Mouse (Mus musculus) A20 (cell line): ENCODE data around the gene Herc3.
"Not testable (repeated sequence)": the region's sequence is repeated elsewhere in the genome, so short reads cannot be mapped to it uniquely, and the experiment has no call there.

Experiments used
- DNase-seq: peaks from one replicate; pipeline ENCODE4 v3.0.0-alpha.2; 2011; ENCODE audit warnings: low read depth, low spot score

The Herc3 gene

DNA sequence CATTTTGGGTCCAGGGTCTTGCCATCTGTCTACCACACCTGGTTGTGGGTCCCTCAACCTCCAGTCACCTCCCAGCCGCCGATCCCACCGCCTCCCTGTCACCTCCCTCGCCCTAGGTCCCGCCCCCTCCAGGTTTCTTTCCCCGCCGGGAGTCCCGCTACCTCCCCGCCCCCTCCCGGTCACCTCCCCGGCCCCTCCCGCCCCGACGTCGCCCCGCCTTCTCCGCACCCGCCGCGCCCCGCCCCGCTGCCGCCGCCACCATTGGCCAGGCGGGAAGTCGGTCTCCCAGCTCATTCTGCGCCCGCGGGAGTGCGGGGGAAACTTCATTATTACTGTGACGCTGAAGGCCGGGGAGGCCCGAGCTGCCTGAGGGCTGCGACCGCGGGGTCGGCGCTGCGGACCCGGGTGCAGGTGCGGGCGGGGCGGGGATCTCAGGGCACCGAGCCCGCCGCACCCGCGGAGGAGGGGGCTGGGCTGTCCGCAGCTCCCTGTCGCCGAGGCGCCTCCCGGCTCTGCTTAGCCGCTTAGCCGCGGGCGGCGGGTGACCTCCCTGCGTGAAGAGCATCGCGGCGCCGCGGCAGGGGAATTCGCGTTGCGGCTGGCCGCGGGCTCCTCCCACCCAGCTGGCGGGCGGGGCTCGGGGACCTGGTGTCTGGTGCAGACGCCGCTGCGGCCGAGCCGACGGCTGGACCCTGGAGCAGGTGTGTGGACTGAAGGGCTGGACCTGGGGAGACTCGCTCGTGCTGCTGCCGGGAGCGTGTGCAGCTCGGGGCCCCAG is at the start of gene Herc3:
Gene Herc3, plus strand, starts transcription at position 234 of the 778 bp plus-strand sequence.
- peak; percentile 78 for DNase-seq

DNA sequence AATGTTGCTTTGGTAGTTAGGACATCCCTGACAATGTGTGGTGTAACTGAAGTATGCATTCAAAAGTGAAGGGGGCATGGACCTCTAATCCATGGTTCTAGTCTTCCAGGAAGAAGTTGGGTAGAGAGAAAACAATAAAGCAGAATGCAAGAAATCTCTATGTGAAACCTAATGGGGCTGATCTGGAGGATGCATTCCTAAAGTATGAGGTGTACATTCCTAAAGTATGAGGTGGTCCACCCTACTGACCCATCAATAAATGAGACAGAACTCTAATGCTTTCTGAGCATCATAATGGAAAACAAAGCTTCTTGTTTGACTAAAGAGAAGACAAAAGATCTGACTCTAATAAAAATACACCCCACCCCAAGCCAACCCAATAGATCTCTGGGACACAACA is 29.9 kb upstream of the Herc3 start:
- no peak for DNase-seq

DNA sequence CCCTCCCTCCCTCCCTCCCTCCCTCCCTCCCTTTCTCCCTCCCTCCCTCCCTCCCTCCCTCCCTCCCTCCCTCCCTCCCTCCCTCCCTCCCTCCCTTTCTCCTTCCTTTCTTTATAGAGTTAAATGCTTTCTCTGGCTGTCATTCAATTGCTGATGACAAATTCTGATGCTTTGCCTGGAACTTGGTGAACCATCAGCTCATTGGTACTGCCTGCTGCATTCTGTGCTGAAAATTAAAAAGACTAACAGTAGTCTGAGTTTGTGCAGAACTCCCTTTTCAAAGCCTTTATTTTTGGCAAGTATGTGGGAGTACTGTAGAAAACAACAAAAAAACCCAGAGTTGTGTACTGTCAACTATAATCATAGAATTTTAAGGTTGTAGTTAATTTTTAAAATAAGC is 16.9 kb upstream of the Herc3 start:
- no peak for DNase-seq

DNA sequence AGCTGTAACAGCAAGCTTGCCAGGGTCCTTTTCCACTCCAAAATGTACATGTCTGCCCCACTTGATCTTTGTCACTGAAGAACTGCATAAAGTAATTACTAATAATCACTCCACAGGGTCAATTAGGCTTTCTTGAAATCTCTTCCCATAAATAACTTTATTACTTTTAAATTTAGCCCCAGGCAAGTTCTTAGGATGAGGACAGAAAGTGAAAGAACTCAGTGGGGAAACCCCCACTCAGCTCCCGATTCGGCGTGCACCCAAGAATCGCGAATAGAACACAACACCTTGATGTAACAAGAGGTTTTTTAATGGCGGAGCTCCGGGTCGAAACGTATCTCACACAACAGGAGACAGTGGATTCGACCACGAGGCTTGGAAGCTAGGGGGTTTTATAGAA is 14.2 kb upstream of the Herc3 start:
- DNase-seq = not testable (repeated sequence)

DNA sequence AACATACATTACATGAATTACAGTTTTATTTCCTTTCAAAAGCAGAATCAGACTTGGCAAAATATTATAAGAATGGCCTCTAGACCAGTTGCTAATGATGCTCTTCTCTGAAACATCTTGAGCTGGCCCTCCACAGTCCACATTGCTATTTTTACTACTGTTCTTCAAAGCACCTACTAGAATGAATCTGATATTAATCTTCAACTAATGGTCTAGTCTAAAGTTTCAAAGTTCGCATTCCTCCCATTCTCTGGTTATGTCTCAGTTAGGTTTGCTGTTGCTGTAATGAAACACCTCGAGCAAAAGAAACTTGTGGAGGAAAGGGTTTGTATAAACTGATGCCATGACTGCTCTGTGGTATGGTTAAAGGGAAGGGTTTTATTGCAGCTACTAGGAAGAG is 5.6 kb upstream of the Herc3 start:
- DNase-seq = no peak

DNA sequence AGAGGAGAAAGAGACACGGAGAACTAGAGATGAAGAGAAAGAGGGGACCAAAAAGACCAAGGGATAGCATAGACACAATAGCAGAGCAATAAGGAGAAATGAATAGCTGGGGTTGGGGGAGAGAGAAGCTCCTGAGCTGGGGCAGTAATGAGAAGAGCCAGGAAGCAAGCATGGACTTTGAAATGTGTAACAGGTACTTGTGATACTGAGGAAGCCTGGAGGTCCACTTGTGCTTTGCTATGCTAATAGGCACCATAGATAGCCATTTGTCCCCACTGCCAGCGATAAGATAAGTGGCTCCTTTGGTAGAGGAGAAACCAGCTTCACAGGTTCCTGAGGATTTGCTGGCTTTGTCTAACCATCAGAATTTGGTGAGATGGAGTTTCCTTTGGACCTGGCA is 5.2 kb upstream of the Herc3 start:
- no peak for DNase-seq

DNA sequence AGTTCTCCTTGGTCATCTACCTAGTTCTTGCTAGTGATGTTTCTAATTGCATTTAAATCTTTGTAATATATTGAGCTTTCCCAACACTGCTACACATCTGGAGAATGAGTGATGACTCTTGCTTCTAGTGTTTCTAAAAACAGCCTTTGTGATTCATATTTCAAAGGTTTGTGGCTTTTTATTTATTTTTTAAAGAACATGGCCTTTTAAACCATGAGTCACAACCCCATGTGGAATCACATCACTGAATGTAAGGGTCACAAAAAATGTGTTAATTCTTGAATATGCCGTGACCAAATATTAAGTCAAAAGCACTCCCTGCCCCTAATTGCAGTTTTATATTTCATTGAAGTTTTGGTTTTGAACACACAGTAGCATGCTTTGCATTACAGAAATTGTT is 2.7 kb upstream of the Herc3 start:
- DNase-seq = no peak

DNA sequence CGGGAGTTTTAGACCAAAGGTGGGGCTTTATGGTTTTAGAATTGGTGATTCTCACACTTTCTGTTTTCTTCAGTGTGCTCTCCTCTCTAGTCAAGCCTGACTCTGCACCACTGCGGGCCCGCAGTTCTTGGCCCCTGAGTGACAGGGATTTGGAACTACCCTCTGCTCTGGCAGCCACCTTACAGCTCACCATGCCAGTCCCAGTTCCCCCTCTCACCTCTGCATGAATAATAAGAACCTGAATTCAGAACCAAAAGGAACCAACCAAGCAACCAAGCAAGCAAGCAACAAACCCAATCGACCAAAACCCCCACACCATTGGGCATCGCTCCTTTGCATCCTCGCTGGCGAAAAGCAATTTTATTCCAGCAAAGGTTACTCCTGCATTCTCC is 429 bp upstream of the Herc3 start:
- no peak for DNase-seq

DNA sequence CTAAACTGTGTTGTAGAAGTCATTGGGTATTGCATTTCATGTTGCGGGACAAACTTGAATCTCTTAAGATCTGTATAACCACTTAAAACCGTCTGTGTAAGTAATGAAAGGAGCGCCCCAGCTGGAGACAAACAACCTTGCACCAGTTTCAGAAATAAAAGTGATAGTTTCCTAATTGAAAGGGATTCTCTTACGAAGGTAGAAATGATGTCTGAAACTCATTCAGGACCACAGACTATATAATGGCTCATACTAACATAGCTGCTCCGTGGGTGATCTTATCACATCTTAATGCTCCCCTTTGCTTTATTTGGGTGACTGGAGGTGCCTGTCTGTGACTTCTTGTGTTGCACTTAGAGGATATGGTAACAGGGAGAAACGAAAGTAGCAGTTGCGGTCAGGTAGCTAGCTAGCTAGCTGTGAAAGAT is 1.3 kb downstream of the Herc3 start:
- peak; percentile 70 for DNase-seq

DNA sequence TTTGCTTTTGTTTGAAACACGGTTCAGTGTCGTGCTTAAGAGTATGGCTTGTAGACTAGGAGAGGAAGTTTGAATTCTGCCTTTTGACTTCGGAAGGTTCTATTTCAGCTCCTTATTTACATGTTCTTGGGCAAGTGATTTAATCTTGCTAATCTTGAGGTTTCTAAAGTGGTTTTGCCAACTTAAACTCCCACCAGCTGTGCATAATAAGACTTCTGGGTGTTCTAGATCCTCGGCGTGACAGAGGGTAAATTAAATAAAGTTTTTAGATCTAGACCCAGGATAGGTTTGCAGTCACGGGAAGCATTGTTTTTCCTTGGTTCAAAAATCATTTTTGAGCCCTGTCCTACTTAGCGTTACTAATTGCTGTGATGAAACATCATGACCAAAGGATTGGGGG is 3.2 kb downstream of the Herc3 start:
- DNase-seq = peak; percentile 28

DNA sequence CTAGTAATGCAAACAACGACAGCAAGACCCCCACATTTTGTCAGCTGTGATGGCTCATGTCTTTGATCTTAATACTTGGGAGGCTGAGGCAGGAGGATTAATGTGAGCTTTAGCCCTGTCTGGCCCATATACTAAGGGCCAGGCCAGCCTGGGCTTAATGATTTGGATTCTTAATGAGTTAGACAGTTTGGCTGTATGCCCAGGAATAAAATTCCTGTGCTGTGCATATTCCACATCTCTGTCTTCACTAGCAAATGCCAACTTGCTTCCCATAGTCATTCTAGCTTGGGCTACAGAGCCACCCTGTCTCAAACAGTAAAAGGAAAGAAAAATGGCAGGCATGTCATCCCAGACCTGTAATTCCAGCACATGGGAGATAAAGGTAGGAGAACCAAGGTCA is 4.3 kb downstream of the Herc3 start:
- DNase-seq = no peak

DNA sequence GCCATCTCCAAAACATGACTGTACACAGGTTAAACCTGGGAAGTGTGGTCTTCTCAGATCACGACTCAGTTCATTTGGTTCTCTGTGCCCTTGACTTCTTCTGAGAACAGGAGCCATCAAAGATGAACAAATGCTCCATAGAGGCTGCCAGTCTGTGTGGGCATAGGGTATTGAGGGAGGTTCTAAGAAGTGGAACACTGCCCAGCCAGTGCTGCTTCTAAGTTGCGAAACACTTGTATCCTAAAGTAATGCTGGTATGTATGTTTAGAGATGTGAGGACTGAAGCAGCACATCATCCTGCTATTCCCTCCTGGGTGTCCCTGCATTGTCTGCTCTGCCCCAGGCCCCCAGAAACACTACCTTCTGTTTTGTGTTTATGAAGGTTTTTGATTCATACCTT is 5.2 kb downstream of the Herc3 start:
- no peak for DNase-seq

DNA sequence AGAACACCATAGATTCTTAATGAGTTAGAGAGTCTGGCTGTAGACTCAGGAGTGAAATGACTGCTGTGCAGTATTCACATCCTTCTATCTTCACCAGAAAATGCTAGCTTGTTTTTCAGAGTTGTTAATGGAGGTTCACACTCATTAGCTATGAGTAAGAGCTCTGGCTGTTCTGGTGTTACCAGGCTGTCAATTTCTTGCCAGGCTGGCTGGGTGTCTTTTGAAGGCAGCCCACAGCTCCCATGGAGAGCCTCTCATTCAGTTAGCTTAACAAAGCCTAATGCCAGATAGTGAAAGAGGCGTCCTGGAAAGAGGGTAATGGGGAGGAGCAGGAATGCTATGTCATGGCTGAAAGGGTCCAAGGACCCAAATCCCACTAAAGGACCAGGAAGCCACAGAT is 6.7 kb downstream of the Herc3 start:
- DNase-seq = no peak

DNA sequence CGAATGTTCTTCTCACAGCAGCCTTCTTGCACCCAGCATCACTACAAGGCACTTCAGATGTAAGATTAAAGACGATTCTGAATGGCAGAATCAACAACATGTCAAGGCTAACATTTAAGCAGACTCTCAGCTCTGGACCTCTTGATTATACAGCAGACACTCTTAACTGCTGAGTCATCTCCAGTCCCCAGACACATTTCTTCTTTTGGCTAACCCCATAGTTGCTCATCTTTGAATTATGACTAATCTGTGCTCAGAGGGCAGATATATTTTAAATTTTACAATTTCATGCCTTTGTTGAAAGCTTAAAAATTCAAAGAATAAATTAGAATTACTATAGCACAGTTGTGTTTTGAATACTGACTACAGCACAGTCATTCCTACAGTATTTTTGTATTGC is 9.9 kb downstream of the Herc3 start:
- DNase-seq = no peak

DNA sequence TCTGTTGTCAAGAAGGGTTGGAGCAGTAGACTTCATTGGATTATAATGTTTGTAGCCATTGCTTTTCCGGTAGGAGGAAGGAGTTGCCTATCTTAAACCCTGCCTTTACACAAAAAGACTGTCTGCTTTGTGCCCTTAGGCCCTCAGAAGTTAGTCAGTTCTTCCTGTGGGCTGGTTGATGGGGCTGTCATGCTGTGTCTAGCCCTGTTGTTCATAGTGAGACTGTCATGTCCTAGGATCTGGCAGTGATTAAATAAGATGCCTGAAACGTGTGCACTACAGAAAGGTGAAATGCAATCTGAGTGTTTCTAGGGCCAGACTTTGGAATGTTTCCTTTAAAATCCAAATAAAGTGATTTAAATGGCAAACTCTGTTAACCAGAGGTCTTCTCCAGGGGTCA is 10.9 kb downstream of the Herc3 start:
- no peak for DNase-seq

DNA sequence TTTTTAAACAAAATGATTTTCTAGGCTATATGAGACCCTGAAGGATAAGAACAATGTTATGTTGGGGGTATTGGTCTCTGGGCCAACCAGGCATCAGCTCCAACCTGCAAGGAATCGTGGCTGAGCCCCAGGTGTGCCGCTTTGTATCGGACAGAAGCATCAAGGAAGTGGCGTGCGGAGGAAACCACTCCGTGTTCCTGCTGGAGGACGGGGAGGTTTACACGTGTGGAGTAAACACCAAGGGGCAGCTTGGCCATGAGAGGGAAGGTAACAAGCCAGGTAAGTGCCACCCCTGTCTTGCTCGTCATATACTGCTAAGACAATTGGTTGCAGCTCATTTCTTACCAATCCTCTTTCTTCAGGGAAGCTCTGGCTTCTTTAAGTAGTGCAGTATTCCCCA is 12.3 kb downstream of the Herc3 start:
- no peak for DNase-seq

DNA sequence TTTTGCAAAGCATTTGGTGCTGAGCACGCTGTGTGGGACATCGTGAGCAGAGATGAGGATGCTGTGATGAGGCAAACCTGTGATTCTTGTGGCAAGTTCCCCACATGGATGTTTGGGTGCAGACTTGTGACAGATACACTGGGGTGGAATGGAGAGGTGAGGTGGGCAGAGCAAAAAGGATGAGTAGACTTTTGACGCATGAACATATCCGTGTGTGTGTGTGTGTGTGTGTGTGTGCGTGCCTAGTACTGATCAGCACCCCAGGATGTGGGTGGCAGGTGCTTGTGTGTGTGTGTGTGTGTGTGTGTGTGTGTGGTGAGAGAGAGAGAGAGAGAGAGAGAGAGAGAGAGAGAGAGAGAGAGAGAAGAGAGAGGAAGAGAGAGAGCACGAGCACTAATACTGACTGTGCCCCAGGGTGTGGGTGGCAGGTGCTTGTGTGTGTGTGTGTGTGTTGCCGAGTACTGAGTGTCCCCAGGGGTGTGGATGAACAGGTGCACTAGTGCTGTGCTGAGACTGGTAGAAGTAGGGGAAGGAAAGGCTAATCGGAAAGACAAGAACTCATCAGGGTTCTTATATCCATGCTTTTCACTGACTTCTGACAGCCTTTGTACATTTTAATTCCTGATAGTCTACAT is 13.0 kb downstream of the Herc3 start:
- DNase-seq = no peak

DNA sequence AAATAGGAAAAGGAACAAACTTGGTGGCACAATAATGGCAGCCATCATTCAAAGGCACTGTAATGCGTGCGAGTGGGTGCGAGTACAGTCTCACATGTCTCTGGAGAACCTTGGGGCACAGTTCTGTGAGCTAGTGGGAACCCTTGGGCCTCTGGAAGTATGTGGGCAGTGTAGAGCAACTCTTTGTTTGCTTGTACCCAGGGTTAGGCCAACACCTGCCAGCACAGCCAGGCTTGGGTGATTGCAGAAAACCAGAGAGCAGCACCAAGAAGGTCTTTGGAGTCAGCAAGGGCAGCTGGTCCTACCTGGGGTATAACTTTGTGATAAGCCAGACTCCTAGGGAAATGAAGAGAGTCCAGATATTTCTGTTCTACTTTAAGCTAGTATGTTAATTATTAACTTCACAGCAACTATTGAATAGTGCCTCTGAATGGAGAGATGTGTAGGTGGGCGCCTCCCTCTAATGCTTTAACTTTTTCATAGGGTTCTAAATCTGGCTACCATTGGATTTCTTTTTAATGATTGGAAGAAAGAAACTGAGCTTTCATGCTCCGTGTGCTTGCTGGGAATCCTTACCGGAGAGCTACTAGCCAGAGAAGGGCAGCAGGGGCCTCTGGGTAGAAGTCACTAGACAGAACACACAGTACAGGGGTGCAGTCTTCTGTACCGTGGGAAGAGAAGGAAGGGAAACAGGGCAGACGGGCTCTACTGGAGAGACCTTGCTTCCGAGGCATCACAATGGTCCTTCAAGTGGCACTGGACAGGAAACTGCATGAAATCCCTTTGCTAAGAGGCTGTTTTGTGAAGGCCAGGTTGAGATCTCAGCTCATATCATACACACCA is 15.8 kb downstream of the Herc3 start:
- DNase-seq = no peak

DNA sequence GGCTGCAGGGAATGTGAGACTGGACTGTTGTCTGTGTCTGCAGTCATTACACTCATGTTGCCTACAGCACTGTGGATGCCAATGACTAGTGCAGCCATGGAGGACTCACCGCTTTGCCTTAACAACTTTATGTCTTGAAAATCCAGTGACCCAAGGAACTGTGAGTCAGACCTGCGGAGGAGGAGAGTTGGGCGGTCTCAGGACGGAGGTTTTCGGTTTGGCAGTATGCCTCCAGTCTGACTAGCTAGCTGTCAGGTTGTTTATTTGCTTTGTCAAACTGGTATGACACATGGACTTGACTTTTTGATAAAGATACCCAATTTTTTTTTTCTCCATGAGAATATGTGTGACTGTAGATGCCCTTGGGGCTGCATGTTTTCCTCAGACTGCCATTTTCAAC is 16.6 kb downstream of the Herc3 start:
- DNase-seq = no peak

DNA sequence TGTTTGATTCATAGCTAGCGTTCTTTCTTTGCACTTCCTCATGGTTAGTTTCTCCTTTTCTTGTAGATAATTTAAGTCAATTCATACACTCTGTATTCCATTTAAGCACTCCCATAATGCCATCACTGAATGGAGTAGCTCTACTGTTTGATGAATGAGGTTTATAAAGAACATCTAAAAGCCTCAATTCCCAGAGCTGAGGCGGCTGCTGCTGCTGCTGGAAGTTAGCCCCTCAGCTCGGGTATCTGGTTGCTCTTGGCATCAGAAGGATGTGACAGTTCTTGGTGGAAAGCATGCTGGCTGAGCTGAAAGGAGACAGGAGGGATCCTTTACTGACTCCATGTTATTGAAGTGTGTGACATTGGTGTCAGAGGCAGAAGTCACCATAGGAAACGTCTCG is 18.1 kb downstream of the Herc3 start:
- DNase-seq = no peak

DNA sequence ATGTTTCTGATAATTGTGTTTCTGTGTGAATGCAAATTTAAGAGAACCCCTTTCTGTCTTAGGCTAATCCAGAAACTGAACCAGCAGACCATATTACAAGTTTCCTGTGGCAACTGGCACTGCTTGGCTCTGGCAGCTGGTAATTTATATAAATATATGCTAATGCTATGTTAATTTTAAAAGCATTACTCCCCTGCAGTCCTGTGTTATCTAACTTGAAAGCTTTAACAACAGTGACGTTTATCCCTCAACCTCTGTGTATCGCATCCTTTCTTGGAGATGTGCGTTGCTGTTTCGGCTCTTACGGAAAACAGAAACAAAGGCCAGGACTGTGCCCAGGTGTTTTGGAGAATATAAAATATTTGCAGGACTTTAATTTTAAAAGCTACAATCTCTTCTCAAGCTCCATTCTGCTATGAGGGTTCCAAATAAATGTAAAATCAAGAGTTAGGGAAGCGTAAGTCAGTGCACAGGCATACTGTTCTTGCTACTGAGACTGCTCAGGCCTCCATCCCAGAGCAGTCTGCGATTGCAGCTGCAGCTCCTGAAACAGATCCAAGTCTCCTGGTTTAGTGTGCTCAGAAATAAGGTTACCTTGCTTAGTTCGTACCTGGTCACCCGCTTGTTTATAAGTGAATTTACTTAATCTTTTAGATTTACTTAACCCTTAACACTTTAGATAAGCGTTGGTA is 24.6 kb downstream of the Herc3 start:
- DNase-seq = no peak

DNA sequence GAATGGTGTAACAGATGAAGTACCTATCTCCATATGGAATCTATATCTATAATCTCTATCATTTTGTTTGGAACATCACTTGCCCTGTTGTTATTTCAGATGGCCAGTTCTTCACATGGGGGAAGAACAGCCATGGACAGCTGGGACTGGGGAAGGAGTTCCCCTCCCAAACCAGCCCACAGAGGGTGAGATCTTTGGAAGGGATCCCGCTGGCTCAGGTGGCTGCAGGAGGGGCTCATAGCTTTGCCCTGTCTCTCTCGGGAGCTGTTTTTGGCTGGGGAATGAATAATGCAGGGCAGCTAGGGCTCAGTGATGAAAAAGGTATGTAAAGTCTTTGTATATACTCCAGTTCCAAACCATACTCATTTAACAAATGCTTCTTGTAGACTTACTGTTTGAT is 25.2 kb downstream of the Herc3 start:
- no peak for DNase-seq
